Mouse (Mus musculus): Measurements from ENCODE around the gene Slc16a11. TPM values are rescaled to one million over a fixed set of nuclear protein-coding genes. Genes with fewer than 3 reads are reported as not detected.

The Slc16a11 gene
- total and polyA plus RNA-seq, 3 experiments = 0.51 to 2.3 TPM; not detected in 1

DNA sequence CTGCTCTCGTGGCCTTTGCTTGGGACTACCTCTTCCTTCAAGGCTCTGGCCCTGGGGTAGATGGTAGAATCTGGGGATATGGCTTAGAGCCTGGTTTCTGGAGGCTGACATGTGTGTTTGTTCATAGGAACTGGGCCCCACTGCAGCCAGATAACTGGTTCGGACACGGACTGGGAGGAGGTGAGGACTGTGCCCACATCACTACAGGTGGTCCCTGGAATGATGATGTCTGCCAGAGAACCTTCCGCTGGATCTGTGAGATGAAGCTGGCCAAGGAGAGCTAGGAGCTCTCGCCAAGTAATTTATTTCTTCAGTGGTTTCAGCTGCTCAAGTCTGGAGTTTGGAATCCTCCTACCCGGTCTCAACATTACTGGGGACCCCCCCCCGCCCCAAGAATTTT lies 42.3 kb upstream of the Slc16a11 start:
- Histone ChIP-seq H3K4me1 (ENCODE audit: control insufficient read depth in 1 of 2, insufficient read depth in 2 of 2) (0 out of 4 replicates have a peak, but pooled peaks cover 2 to 5% of the 10 kb centered on the region in 2 experiments), H3K9me3 (replicated peaks; ENCODE audit: low read length) (peaks cover 2% of the 10 kb centered on the region), H3K4me3 (replicated peaks in 1 of 3; ENCODE audit: low read depth in 2 of 3, low read length in 2 of 3, poor library complexity in 1 of 3) (no peak overlapping the region), H3K9ac (ENCODE audit: insufficient read depth, low read depth) (no peak overlapping the region), H3K36me3 (replicated peaks in 1 of 2; ENCODE audit: control insufficient read depth in 1 of 2, insufficient read depth in 1 of 2, low read length in 1 of 2) (no peaks in the 10 kb centered on the region), H3K4me2 (ENCODE audit: insufficient read depth, low read depth, poor library complexity, severe bottlenecking) (no peak overlapping the region), H3K79me2 (replicated peaks; ENCODE audit: control insufficient read depth, extremely low read depth, insufficient read depth, poor library complexity, severe bottlenecking) (no peaks in the 10 kb centered on the region), H3K27ac (ENCODE audit: insufficient read depth, low read depth) (no peak overlapping the region), H3K27me3 (replicated peaks) (peaks cover 41% of the 10 kb centered on the region)
- in situ Hi-C loops (cut with MboI; ENCODE audit: low pct_ligation_motif_present, low pct_unique_long_range_greater_than_20kb, low sequenced_read_pairs) = no loop called here
- dilution Hi-C loops (cut with MboI; ENCODE audit: extremely low pct_ligation_motif_present, extremely low pct_unique_long_range_greater_than_20kb, low sequenced_read_pairs) = no loop called here
- no peak for TF ChIP-seq UBTF (IDR thresholded peaks at IDR 0.05; ENCODE audit: low read depth, low read length)
- TF ChIP-seq MAX (IDR thresholded peaks at IDR 0.05; ENCODE audit: low read length) = no peak
- TF ChIP-seq USF1 (IDR thresholded peaks at IDR 0.05; ENCODE audit: low read depth, low read length) = no peak
- no peak for TF ChIP-seq TBP (conservative IDR thresholded peaks at IDR 0.05; ENCODE audit: low read depth, low read length)
- TF ChIP-seq RAD21 (IDR thresholded peaks at IDR 0.05; ENCODE audit: low read depth, low read length) = no peak
- no peak for TF ChIP-seq JUND (conservative IDR thresholded peaks at IDR 0.05; ENCODE audit: low read depth, low read length)
- no peak for TF ChIP-seq SIN3A (IDR thresholded peaks at IDR 0.05; ENCODE audit: low read length)
- no peak for TF ChIP-seq HCFC1 (IDR thresholded peaks at IDR 0.05; ENCODE audit: low read depth, low read length)
- TF ChIP-seq ZNF384 (IDR thresholded peaks at IDR 0.05; ENCODE audit: low read depth, low read length) = no peak
- no peak for TF ChIP-seq CHD1 (IDR thresholded peaks at IDR 0.05; ENCODE audit: low read depth, low read length)
- TF ChIP-seq BHLHE40 (IDR thresholded peaks at IDR 0.05; ENCODE audit: low read depth, low read length) = no peak
- TF ChIP-seq CTCF (conservative IDR thresholded peaks at IDR 0.05 in 1 of 2, IDR thresholded peaks at IDR 0.05 in 1 of 2; ENCODE audit: low read depth in 2 of 2, low read length in 2 of 2) = no peak
- no peak for TF ChIP-seq MXI1 (IDR thresholded peaks at IDR 0.05; ENCODE audit: low read depth, low read length)
- TF ChIP-seq MAFK (IDR thresholded peaks at IDR 0.05; ENCODE audit: insufficient replicate concordance, low read length) = no peak
- no peak for TF ChIP-seq ZMIZ1 (IDR thresholded peaks at IDR 0.05; ENCODE audit: low read depth, low read length)
- no peak for TF ChIP-seq ZKSCAN1 (IDR thresholded peaks at IDR 0.05; ENCODE audit: borderline replicate concordance, low read depth, low read length)
- TF ChIP-seq NELFE (IDR thresholded peaks at IDR 0.05; ENCODE audit: low read depth, low read length) = no peak
- TF ChIP-seq E2F4 (IDR thresholded peaks at IDR 0.05; ENCODE audit: insufficient replicate concordance, low read depth, low read length) = no peak
- TF ChIP-seq MEF2A (IDR thresholded peaks at IDR 0.05; ENCODE audit: borderline replicate concordance, low read depth, low read length) = no peak
- TF ChIP-seq POLR2AphosphoS2 (IDR thresholded peaks at IDR 0.05; ENCODE audit: low read depth, low read length) = no peak
- DNase-seq (ENCODE audit: extremely low read depth) = no peak

DNA sequence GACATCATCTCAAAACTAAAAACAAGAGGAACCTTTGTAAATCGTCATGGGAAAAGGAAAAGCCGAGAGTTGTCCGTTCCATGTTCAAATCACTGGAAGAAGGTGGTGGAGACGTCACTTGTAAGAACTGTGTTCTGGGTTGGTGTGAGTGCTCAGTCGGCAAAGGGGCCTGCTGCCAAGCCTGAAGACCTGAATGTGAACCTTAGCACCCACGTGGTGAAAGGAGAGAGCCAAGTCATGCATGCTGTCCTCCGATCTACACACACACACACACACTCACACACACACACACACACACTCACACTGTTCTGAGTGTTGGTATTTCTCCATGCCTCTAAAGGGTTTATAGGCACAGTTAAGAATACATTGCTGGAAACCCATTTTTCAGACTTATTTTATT lies 41.4 kb upstream of the Slc16a11 start:
- 0 out of 4 replicates have a peak, but pooled peaks cover 2 to 5% of the 10 kb centered on the region in 2 experiments for H3K4me1 ChIP-seq (ENCODE audit: control insufficient read depth in 1 of 2, insufficient read depth in 2 of 2)
- dilution Hi-C loops (cut with MboI; ENCODE audit: extremely low pct_ligation_motif_present, extremely low pct_unique_long_range_greater_than_20kb, low sequenced_read_pairs) = no loop called here

More for the DNA sequence above, 41.4 kb upstream of the Slc16a11 start:
- Histone ChIP-seq H3K27ac (ENCODE audit: insufficient read depth, low read depth) (no peak overlapping the region), H3K79me2 (replicated peaks; ENCODE audit: control insufficient read depth, extremely low read depth, insufficient read depth, poor library complexity, severe bottlenecking) (no peaks in the 10 kb centered on the region), H3K36me3 (replicated peaks in 1 of 2; ENCODE audit: control insufficient read depth in 1 of 2, insufficient read depth in 1 of 2, low read length in 1 of 2) (no peaks in the 10 kb centered on the region), H3K4me2 (ENCODE audit: insufficient read depth, low read depth, poor library complexity, severe bottlenecking) (no peak overlapping the region), H3K9me3 (replicated peaks; ENCODE audit: low read length) (peaks cover 8% of the 10 kb centered on the region), H3K9ac (ENCODE audit: insufficient read depth, low read depth) (no peak overlapping the region), H3K4me3 (replicated peaks in 1 of 3; ENCODE audit: low read depth in 2 of 3, low read length in 2 of 3, poor library complexity in 1 of 3) (no peak overlapping the region), H3K27me3 (replicated peaks) (peaks cover 33% of the 10 kb centered on the region)
- no peak for TF ChIP-seq PAX5 (IDR thresholded peaks at IDR 0.05; ENCODE audit: low read length)
- no peak for TF ChIP-seq MAX (IDR thresholded peaks at IDR 0.05; ENCODE audit: low read length)
- TF ChIP-seq ZC3H11A (IDR thresholded peaks at IDR 0.05; ENCODE audit: low read depth, low read length) = no peak
- TF ChIP-seq MXI1 (IDR thresholded peaks at IDR 0.05; ENCODE audit: low read depth, low read length) = no peak
- TF ChIP-seq USF1 (IDR thresholded peaks at IDR 0.05; ENCODE audit: low read depth, low read length) = no peak
- no peak for TF ChIP-seq TBP (conservative IDR thresholded peaks at IDR 0.05; ENCODE audit: low read depth, low read length)
- no peak for TF ChIP-seq TCF12 (IDR thresholded peaks at IDR 0.05; ENCODE audit: low read depth, low read length)
- no peak for TF ChIP-seq GABPA (IDR thresholded peaks at IDR 0.05; ENCODE audit: insufficient replicate concordance, low read depth, low read length)
- no peak for TF ChIP-seq ZKSCAN1 (IDR thresholded peaks at IDR 0.05; ENCODE audit: borderline replicate concordance, low read depth, low read length)
- no peak for TF ChIP-seq MEF2A (IDR thresholded peaks at IDR 0.05; ENCODE audit: borderline replicate concordance, low read depth, low read length)
- TF ChIP-seq JUN (IDR thresholded peaks at IDR 0.05; ENCODE audit: insufficient read depth, low read depth, low read length) = no peak
- no peak for TF ChIP-seq CHD2 (IDR thresholded peaks at IDR 0.05; ENCODE audit: low read length)
- no peak for TF ChIP-seq ZMIZ1 (IDR thresholded peaks at IDR 0.05; ENCODE audit: low read depth, low read length)
- no peak for TF ChIP-seq KAT2A (IDR thresholded peaks at IDR 0.05; ENCODE audit: insufficient replicate concordance, low read length)
- TF ChIP-seq UBTF (IDR thresholded peaks at IDR 0.05; ENCODE audit: low read depth, low read length) = no peak
- TF ChIP-seq ETS1 (conservative IDR thresholded peaks at IDR 0.05; ENCODE audit: low read depth, low read length) = no peak
- no peak for TF ChIP-seq POLR2A (IDR thresholded peaks at IDR 0.05; ENCODE audit: low read depth, low read length)
- TF ChIP-seq CHD1 (IDR thresholded peaks at IDR 0.05; ENCODE audit: low read depth, low read length) = no peak
- no peak for TF ChIP-seq SIN3A (IDR thresholded peaks at IDR 0.05; ENCODE audit: low read length)
- TF ChIP-seq NELFE (IDR thresholded peaks at IDR 0.05; ENCODE audit: low read depth, low read length) = no peak
- no peak for DNase-seq (ENCODE audit: extremely low read depth)
- in situ Hi-C loops (cut with MboI; ENCODE audit: low pct_ligation_motif_present, low pct_unique_long_range_greater_than_20kb, low sequenced_read_pairs) = no loop called here

All from CH12.LX (cell line).